Mouse (Mus musculus) erythroblast, embryonic 14.5 days (primary cell): ENCODE measurements around the gene Pde4b. TPM values are rescaled to one million over a fixed set of nuclear protein-coding genes. Genes with fewer than 3 reads are reported as not detected.

Source experiments
- H3K27me3 ChIP-seq: 2 replicates; pipeline ENCODE4 v1.6.1; 2012; ENCODE audit warnings: inconsistent platforms; ENCODE audit not compliant: control insufficient read depth
- H3K36me3 ChIP-seq: 2 replicates; pipeline ENCODE4 v1.6.1; 2012; ENCODE audit warnings: mild to moderate bottlenecking, inconsistent platforms; ENCODE audit not compliant: control insufficient read depth
- H3K4me1 ChIP-seq: 2 replicates; pipeline ENCODE4 v1.6.1; 2012; ENCODE audit warnings: inconsistent platforms; ENCODE audit not compliant: control insufficient read depth
- H3K4me3 ChIP-seq: replicated peaks from 2 replicates; pipeline ENCODE3; 2012; ENCODE audit warnings: moderate library complexity, mild to moderate bottlenecking, inconsistent platforms
- H3K9me3 ChIP-seq: 2 replicates; pipeline ENCODE4 v1.6.1; 2012; ENCODE audit warnings: low read length, inconsistent platforms, mixed read lengths; ENCODE audit not compliant: control insufficient read depth
- GATA1 ChIP-seq: IDR thresholded peaks from 2 replicates; pipeline ENCODE4 v1.6.1; 2012; ENCODE audit warnings: low read length, inconsistent platforms, mixed read lengths
- TAL1 ChIP-seq: IDR thresholded peaks from 3 replicates; pipeline ENCODE4 v1.6.1; 2012; ENCODE audit warnings: low read length, inconsistent platforms, mixed read lengths
- polyA plus RNA-seq: library from polyadenylated mRNA; stranded (reverse); fragments of >175 nt; gene quantifications from 2 replicates; pipeline ENCODE4 v1.2.3, GENCODE M21; 2012

The Pde4b gene
- polyA plus RNA-seq, 1 experiment, result 0.08 TPM

- no peaks in the 10 kb centered on the region for H3K9me3 ChIP-seq
- no peak overlapping the region for H3K4me3 ChIP-seq
- TF ChIP-seq GATA1 (no peak), TAL1 (no peak)
- no peaks in the 10 kb centered on the region for H3K27me3 ChIP-seq
- no peaks in the 10 kb centered on the region for H3K36me3 ChIP-seq
- H3K4me1 ChIP-seq, result no peaks in the 10 kb centered on the region
Observed at GRCm38 (mm10) chr4:102172711-102173213, 85.4 kb downstream of the Pde4b start.

GRCm38 (mm10) chr4:102175985-102176384, 88.6 kb downstream of the Pde4b start:
- H3K4me1 ChIP-seq, result no peaks in the 10 kb centered on the region
- H3K4me3 ChIP-seq, result no peak overlapping the region
- no peaks in the 10 kb centered on the region for H3K36me3 ChIP-seq
- H3K27me3 ChIP-seq, result no peaks in the 10 kb centered on the region
- no peak for TF ChIP-seq GATA1
- no peak for TF ChIP-seq TAL1
- no peaks in the 10 kb centered on the region for H3K9me3 ChIP-seq

- Histone ChIP-seq H3K4me3 (no peak overlapping the region), H3K27me3 (no peaks in the 10 kb centered on the region), H3K36me3 (no peaks in the 10 kb centered on the region), H3K4me1 (no peaks in the 10 kb centered on the region), H3K9me3 (no peaks in the 10 kb centered on the region)
- no peak for TF ChIP-seq GATA1
- TF ChIP-seq TAL1, result no peak
Observed at GRCm38 (mm10) chr4:102177258-102177657, 89.9 kb downstream of the Pde4b start.

GRCm38 (mm10) chr4:102186888-102187287, 99.5 kb downstream of the Pde4b start:
- H3K9me3 ChIP-seq, result peaks cover 7% of the 10 kb centered on the region
- TF ChIP-seq TAL1 (no peak), GATA1 (no peak)
- H3K36me3 ChIP-seq, result no peaks in the 10 kb centered on the region
- no peak overlapping the region for H3K4me3 ChIP-seq
- H3K4me1 ChIP-seq, result no peaks in the 10 kb centered on the region
- no peaks in the 10 kb centered on the region for H3K27me3 ChIP-seq

GRCm38 (mm10) chr4:102197707-102198106, 110.4 kb downstream of the Pde4b start:
- H3K4me1 ChIP-seq, result no peaks in the 10 kb centered on the region
- H3K36me3 ChIP-seq, result no peaks in the 10 kb centered on the region
- no peak overlapping the region for H3K4me3 ChIP-seq
- no peak for TF ChIP-seq TAL1
- no peak for TF ChIP-seq GATA1
- no peaks in the 10 kb centered on the region for H3K9me3 ChIP-seq
- no peaks in the 10 kb centered on the region for H3K27me3 ChIP-seq

GRCm38 (mm10) chr4:102209773-102210172, 122.4 kb downstream of the Pde4b start:
- H3K36me3 ChIP-seq, result no peaks in the 10 kb centered on the region
- H3K4me1 ChIP-seq, result no peaks in the 10 kb centered on the region
- TF ChIP-seq TAL1, result no peak
- TF ChIP-seq GATA1, result no peak
- H3K4me3 ChIP-seq, result no peak overlapping the region
- H3K9me3 ChIP-seq, result no peaks in the 10 kb centered on the region
- H3K27me3 ChIP-seq, result no peaks in the 10 kb centered on the region

GRCm38 (mm10) chr4:102226700-102227099, 139.4 kb downstream of the Pde4b start:
- no peaks in the 10 kb centered on the region for H3K36me3 ChIP-seq
- TF ChIP-seq TAL1 (no peak), GATA1 (no peak)
- H3K27me3 ChIP-seq, result no peaks in the 10 kb centered on the region
- no peaks in the 10 kb centered on the region for H3K9me3 ChIP-seq
- H3K4me1 ChIP-seq, result no peaks in the 10 kb centered on the region
- H3K4me3 ChIP-seq, result no peak overlapping the region

- no peak overlapping the region for H3K4me3 ChIP-seq
- no peaks in the 10 kb centered on the region for H3K4me1 ChIP-seq
- no peaks in the 10 kb centered on the region for H3K36me3 ChIP-seq
- H3K27me3 ChIP-seq, result no peaks in the 10 kb centered on the region
- no peak for TF ChIP-seq TAL1
- no peak for TF ChIP-seq GATA1
- no peaks in the 10 kb centered on the region for H3K9me3 ChIP-seq
Observed at GRCm38 (mm10) chr4:102228953-102229586, 141.7 kb downstream of the Pde4b start.

GRCm38 (mm10) chr4:102230898-102231297, 143.6 kb downstream of the Pde4b start:
- H3K27me3 ChIP-seq, result no peaks in the 10 kb centered on the region
- H3K9me3 ChIP-seq, result no peaks in the 10 kb centered on the region
- no peak for TF ChIP-seq TAL1
- no peak for TF ChIP-seq GATA1
- H3K36me3 ChIP-seq, result no peaks in the 10 kb centered on the region
- no peaks in the 10 kb centered on the region for H3K4me1 ChIP-seq
- no peak overlapping the region for H3K4me3 ChIP-seq

- H3K9me3 ChIP-seq, result no peaks in the 10 kb centered on the region
- TF ChIP-seq TAL1 (no peak), GATA1 (no peak)
- H3K36me3 ChIP-seq, result no peaks in the 10 kb centered on the region
- H3K4me1 ChIP-seq, result no peaks in the 10 kb centered on the region
- H3K27me3 ChIP-seq, result no peaks in the 10 kb centered on the region
- H3K4me3 ChIP-seq, result no peak overlapping the region
Observed at GRCm38 (mm10) chr4:102233633-102234032, 146.3 kb downstream of the Pde4b start.
